Mouse (Mus musculus): Measurements from ENCODE around the gene Gm38392. TPM values are rescaled to one million over a fixed set of nuclear protein-coding genes. Genes with fewer than 3 reads are reported as not detected.

The Gm38392 gene
- polyA plus RNA-seq, 1 experiment from 2014 or later, result 0.33 TPM

GRCm38 (mm10) chr3:88248406-88248805 lies 38.6 kb downstream of the Gm38392 start:
- Histone ChIP-seq H3K27me3 (ENCODE audit: control insufficient read depth, insufficient read depth, low read length) (peaks cover 4% of the 10 kb centered on the region; the same call in 1 of the 2 replicates), H3K27ac (ENCODE audit: low read length) (no peak overlapping the region), H3K4me3 (ENCODE audit: low read depth, low read length) (no peak overlapping the region), H3K4me2 (replicated peaks; ENCODE audit: low read depth, low read length) (no peak overlapping the region), H3K36me3 (ENCODE audit: control insufficient read depth, insufficient read depth, low read length) (no peaks in the 10 kb centered on the region), H3K4me1 (ENCODE audit: control insufficient read depth, insufficient read depth, low read length) (no peaks in the 10 kb centered on the region), H3K9me3 (ENCODE audit: control insufficient read depth, low read depth, low read length) (no peaks in the 10 kb centered on the region), H3K9ac (replicated peaks; ENCODE audit: low read depth, low read length) (no peak overlapping the region)
- no peak for ATAC-seq (ENCODE audit: insufficient number of reproducible peaks, insufficient read depth, low FRiP score, low read depth)
- 81% methylated on average over 11 of the region's 11 CpGs for WGBS

- no peak overlapping the region for H3K9ac ChIP-seq (replicated peaks; ENCODE audit: low read depth, low read length)
- no peaks in the 10 kb centered on the region for H3K36me3 ChIP-seq (ENCODE audit: control insufficient read depth, insufficient read depth, low read length)
- no peak overlapping the region for H3K4me2 ChIP-seq (replicated peaks; ENCODE audit: low read depth, low read length)
- 47% methylated on average over 9 of the region's 9 CpGs for WGBS
- no peaks in the 10 kb centered on the region for H3K9me3 ChIP-seq (ENCODE audit: control insufficient read depth, low read depth, low read length)
- no peak for ATAC-seq (ENCODE audit: insufficient number of reproducible peaks, insufficient read depth, low FRiP score, low read depth)
- H3K4me1 ChIP-seq (ENCODE audit: control insufficient read depth, insufficient read depth, low read length), result no peaks in the 10 kb centered on the region
- no peak overlapping the region for H3K27ac ChIP-seq (ENCODE audit: low read length)
- 0 out of 2 replicates have a peak, but pooled peaks cover 3% of the 10 kb centered on the region for H3K27me3 ChIP-seq (ENCODE audit: control insufficient read depth, insufficient read depth, low read length)
- H3K4me3 ChIP-seq (ENCODE audit: low read depth, low read length), result no peak overlapping the region
These were observed 39.3 kb downstream of the Gm38392 start for GRCm38 (mm10) chr3:88247666-88248065.

DNA sequence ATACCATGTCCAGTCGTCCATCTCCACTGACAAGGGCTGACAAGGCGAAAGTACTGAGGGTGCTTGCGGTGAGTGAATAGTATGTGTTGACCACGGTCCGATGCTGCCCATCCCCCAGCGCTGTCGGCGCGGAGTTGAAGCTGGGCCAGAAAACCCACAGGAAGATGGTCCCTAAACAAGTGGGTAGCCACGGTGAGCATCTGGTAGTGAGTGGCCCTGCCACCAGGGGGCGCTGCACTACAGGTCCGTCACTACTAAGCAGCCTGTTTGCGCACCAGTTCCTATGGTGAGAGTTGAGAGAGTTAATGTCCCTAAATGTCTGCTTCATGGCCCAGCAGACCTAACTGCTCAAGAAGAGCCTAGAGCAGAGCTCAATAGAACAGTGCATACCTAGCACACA lies 41.2 kb downstream of the Gm38392 start:
- Histone ChIP-seq H3K36me3 (ENCODE audit: control insufficient read depth, insufficient read depth, low read length) (no peaks in the 10 kb centered on the region), H3K27ac (ENCODE audit: low read length) (no peak overlapping the region), H3K4me3 (ENCODE audit: low read depth, low read length) (no peak overlapping the region), H3K4me2 (replicated peaks; ENCODE audit: low read depth, low read length) (no peak overlapping the region), H3K27me3 (ENCODE audit: control insufficient read depth, insufficient read depth, low read length) (peaks cover 18% of the 10 kb centered on the region), H3K9ac (replicated peaks; ENCODE audit: low read depth, low read length) (no peak overlapping the region), H3K9me3 (ENCODE audit: control insufficient read depth, low read depth, low read length) (no peaks in the 10 kb centered on the region), H3K4me1 (ENCODE audit: control insufficient read depth, insufficient read depth, low read length) (no peaks in the 10 kb centered on the region)
- ATAC-seq (ENCODE audit: insufficient number of reproducible peaks, insufficient read depth, low FRiP score, low read depth), result no peak
- 20% methylated on average over 13 of the region's 13 CpGs for WGBS

DNA sequence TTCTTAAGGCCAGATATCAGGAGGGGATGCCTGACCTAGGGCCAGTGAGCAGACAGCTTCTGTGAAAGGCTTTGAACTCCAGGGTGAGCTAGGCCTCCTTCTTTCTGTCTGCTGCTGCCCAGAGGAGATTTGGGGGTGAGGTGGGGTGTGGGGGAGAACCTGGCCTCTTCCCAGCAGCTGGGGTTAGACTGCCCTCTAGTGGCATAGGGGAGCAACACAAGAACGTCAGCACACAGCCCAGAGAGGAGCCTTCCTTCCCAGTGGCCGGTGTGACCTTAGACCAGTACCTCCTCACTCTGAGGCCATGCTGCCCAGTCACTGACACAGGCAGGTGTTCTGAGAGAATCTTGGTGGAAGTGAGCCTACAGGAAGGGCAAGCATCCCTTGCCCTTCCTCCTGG lies 42.9 kb downstream of the Gm38392 start:
- Histone ChIP-seq H3K9me3 (ENCODE audit: control insufficient read depth, low read depth, low read length) (no peaks in the 10 kb centered on the region), H3K36me3 (ENCODE audit: control insufficient read depth, insufficient read depth, low read length) (no peaks in the 10 kb centered on the region), H3K9ac (replicated peaks; ENCODE audit: low read depth, low read length) (no peak overlapping the region), H3K4me3 (ENCODE audit: low read depth, low read length) (no peak overlapping the region), H3K4me2 (replicated peaks; ENCODE audit: low read depth, low read length) (no peak overlapping the region), H3K27me3 (ENCODE audit: control insufficient read depth, insufficient read depth, low read length) (peaks cover 35% of the 10 kb centered on the region), H3K27ac (ENCODE audit: low read length) (no peak overlapping the region), H3K4me1 (ENCODE audit: control insufficient read depth, insufficient read depth, low read length) (no peaks in the 10 kb centered on the region)
- WGBS, result 9% methylated on average over 2 of the region's 2 CpGs
- ATAC-seq (ENCODE audit: insufficient number of reproducible peaks, insufficient read depth, low FRiP score, low read depth), result no peak

- H3K36me3 ChIP-seq (ENCODE audit: control insufficient read depth, insufficient read depth, low read length), result no peaks in the 10 kb centered on the region
- no peak overlapping the region for H3K9ac ChIP-seq (replicated peaks; ENCODE audit: low read depth, low read length)
- H3K27ac ChIP-seq (ENCODE audit: low read length), result no peak overlapping the region
- H3K4me2 ChIP-seq (replicated peaks; ENCODE audit: low read depth, low read length), result no peak overlapping the region
- H3K9me3 ChIP-seq (ENCODE audit: control insufficient read depth, low read depth, low read length), result no peaks in the 10 kb centered on the region
- H3K4me1 ChIP-seq (ENCODE audit: control insufficient read depth, insufficient read depth, low read length), result no peaks in the 10 kb centered on the region
- 0 out of 2 replicates have a peak, but pooled peaks have one; percentile 31 for ATAC-seq (ENCODE audit: insufficient number of reproducible peaks, insufficient read depth, low FRiP score, low read depth)
- H3K27me3 ChIP-seq (ENCODE audit: control insufficient read depth, insufficient read depth, low read length), result peaks cover 44% of the 10 kb centered on the region
- no peak overlapping the region for H3K4me3 ChIP-seq (ENCODE audit: low read depth, low read length)
- 3% methylated on average over 13 of the region's 13 CpGs for WGBS
These were observed 44.5 kb downstream of the Gm38392 start for GRCm38 (mm10) chr3:88242531-88242930.

GRCm38 (mm10) chr3:88241045-88241786 lies 45.8 kb downstream of the Gm38392 start:
- WGBS, result 2% methylated on average over 48 of the region's 48 CpGs
- Histone ChIP-seq H3K4me3 (ENCODE audit: low read depth, low read length) (no peak overlapping the region), H3K4me2 (replicated peaks; ENCODE audit: low read depth, low read length) (peak overlapping the region; percentile 18), H3K4me1 (ENCODE audit: control insufficient read depth, insufficient read depth, low read length) (no peaks in the 10 kb centered on the region), H3K27me3 (ENCODE audit: control insufficient read depth, insufficient read depth, low read length) (peaks cover 50% of the 10 kb centered on the region), H3K27ac (ENCODE audit: low read length) (no peak overlapping the region), H3K9me3 (ENCODE audit: control insufficient read depth, low read depth, low read length) (no peaks in the 10 kb centered on the region), H3K36me3 (ENCODE audit: control insufficient read depth, insufficient read depth, low read length) (no peaks in the 10 kb centered on the region), H3K9ac (replicated peaks; ENCODE audit: low read depth, low read length) (no peak overlapping the region)
- no peak for ATAC-seq (ENCODE audit: insufficient number of reproducible peaks, insufficient read depth, low FRiP score, low read depth)

DNA sequence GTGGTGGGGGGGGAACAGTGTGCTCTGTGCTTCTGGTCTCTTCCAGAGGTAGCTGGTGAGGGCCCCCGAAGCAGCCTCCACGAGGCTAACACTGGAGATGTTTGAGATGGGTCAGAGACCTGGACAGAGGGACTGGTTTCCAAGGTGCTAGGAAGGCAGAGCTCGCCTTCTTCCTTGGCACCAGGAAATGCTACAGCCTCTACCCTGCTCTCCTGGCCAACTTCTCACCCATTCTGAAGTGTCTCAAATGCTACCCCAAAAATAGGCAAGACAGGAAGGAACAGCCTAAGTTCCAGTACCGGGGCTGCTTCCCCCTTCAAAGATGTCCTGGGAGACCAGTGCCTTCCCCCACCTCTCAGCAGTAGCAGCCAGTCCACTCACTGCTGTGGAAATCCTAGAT lies 47.6 kb downstream of the Gm38392 start:
- no peaks in the 10 kb centered on the region for H3K36me3 ChIP-seq (ENCODE audit: control insufficient read depth, insufficient read depth, low read length)
- no peak overlapping the region for H3K4me3 ChIP-seq (ENCODE audit: low read depth, low read length)
- no peaks in the 10 kb centered on the region for H3K9me3 ChIP-seq (ENCODE audit: control insufficient read depth, low read depth, low read length)
- H3K27me3 ChIP-seq (ENCODE audit: control insufficient read depth, insufficient read depth, low read length), result peaks cover 50% of the 10 kb centered on the region
- ATAC-seq (ENCODE audit: insufficient number of reproducible peaks, insufficient read depth, low FRiP score, low read depth), result no peak
- no peaks in the 10 kb centered on the region for H3K4me1 ChIP-seq (ENCODE audit: control insufficient read depth, insufficient read depth, low read length)
- no peak overlapping the region for H3K27ac ChIP-seq (ENCODE audit: low read length)
- WGBS, result 48% methylated on average over 4 of the region's 4 CpGs
- H3K9ac ChIP-seq (replicated peaks; ENCODE audit: low read depth, low read length), result no peak overlapping the region
- H3K4me2 ChIP-seq (replicated peaks; ENCODE audit: low read depth, low read length), result no peak overlapping the region

- peaks cover 50% of the 10 kb centered on the region for H3K27me3 ChIP-seq (ENCODE audit: control insufficient read depth, insufficient read depth, low read length)
- H3K27ac ChIP-seq (ENCODE audit: low read length), result no peak overlapping the region
- no peaks in the 10 kb centered on the region for H3K9me3 ChIP-seq (ENCODE audit: control insufficient read depth, low read depth, low read length)
- H3K36me3 ChIP-seq (ENCODE audit: control insufficient read depth, insufficient read depth, low read length), result no peaks in the 10 kb centered on the region
- H3K4me2 ChIP-seq (replicated peaks; ENCODE audit: low read depth, low read length), result no peak overlapping the region
- no peak overlapping the region for H3K4me3 ChIP-seq (ENCODE audit: low read depth, low read length)
- no peak overlapping the region for H3K9ac ChIP-seq (replicated peaks; ENCODE audit: low read depth, low read length)
- no peaks in the 10 kb centered on the region for H3K4me1 ChIP-seq (ENCODE audit: control insufficient read depth, insufficient read depth, low read length)
- 41% methylated on average over 8 of the region's 8 CpGs for WGBS
- ATAC-seq (ENCODE audit: insufficient number of reproducible peaks, insufficient read depth, low FRiP score, low read depth), result no peak
These were observed 48.1 kb downstream of the Gm38392 start for GRCm38 (mm10) chr3:88238866-88239391.
